Mouse (Mus musculus) G1E (cell line): Measurements from ENCODE around the gene Wbp11. TPM values are rescaled to one million over a fixed set of nuclear protein-coding genes. Genes with fewer than 3 reads are reported as not detected.

ENCODE experiments used
- ATAC-seq: 2 replicates; pipeline ENCODE4 v1.8.0; 2016; ENCODE audit warnings: mild to moderate bottlenecking; ENCODE audit not compliant: insufficient number of reproducible peaks, poor library complexity, low FRiP score, severe bottlenecking; ENCODE audit errors: extremely low read depth
- DNase-seq: peaks from one replicate; pipeline ENCODE4 v3.0.0; 2012; ENCODE audit warnings: low spot score
- H3K27me3 ChIP-seq: 2 replicates; pipeline ENCODE4 v1.6.1; 2012; ENCODE audit warnings: mild to moderate bottlenecking, low read length, inconsistent platforms; ENCODE audit not compliant: insufficient read depth
- H3K36me3 ChIP-seq: replicated peaks from 2 replicates; pipeline ENCODE3; 2012; ENCODE audit warnings: mild to moderate bottlenecking, inconsistent platforms
- H3K4me1 ChIP-seq: 2 replicates; pipeline ENCODE4 v1.6.1; 2012; ENCODE audit warnings: low read depth, low read length, inconsistent platforms, mixed read lengths; ENCODE audit not compliant: insufficient read depth
- H3K4me3 ChIP-seq: 2 replicates; pipeline ENCODE4 v1.5.1; 2012; ENCODE audit warnings: low read depth, mild to moderate bottlenecking, inconsistent platforms, low read length, moderate library complexity, mixed read lengths
- H3K9me3 ChIP-seq: replicated peaks from 2 replicates; pipeline ENCODE4 v1.6.1; 2012; ENCODE audit warnings: inconsistent platforms
- CTCF ChIP-seq: IDR thresholded peaks from 2 replicates; pipeline ENCODE4 v1.5.1; 2012; ENCODE audit warnings: low read depth, low read length, inconsistent platforms, mixed read lengths
- GATA1 ChIP-seq: IDR thresholded peaks from 2 replicates; pipeline ENCODE4 v1.6.1; 2012; ENCODE audit warnings: borderline replicate concordance, low read length, inconsistent platforms, mixed read lengths
- GATA2 ChIP-seq: IDR thresholded peaks from 2 replicates; pipeline ENCODE4 v1.6.1; 2012; ENCODE audit warnings: low read depth, low read length, inconsistent platforms, borderline replicate concordance
- POLR2AphosphoS5 ChIP-seq: IDR thresholded peaks from 2 replicates; pipeline ENCODE4 v1.6.1; 2012; ENCODE audit warnings: low read depth, low read length, inconsistent platforms; ENCODE audit not compliant: insufficient replicate concordance
- TAL1 ChIP-seq: conservative IDR thresholded peaks from 2 replicates; pipeline ENCODE4 v1.6.1; 2012; ENCODE audit warnings: low read depth, low read length, inconsistent platforms, mixed read lengths
- polyA plus RNA-seq: library from polyadenylated mRNA; stranded (reverse); fragments of >175 nt; gene quantifications from 2 replicates; pipeline ENCODE4 v1.2.3, GENCODE M21; 2012
- total RNA-seq, 2 experiments: library from RNA; stranded (forward) in 1 of 2; stranded (reverse) in 1 of 2; fragments of 200-1000 nt in 1 of 2; fragments of >200 nt in 1 of 2; fragmentation: Nextera tagmentation in 1 of 2; gene quantifications; 2 replicates each; pipeline ENCODE4 v1.2.3; 2014 to 2017

The Wbp11 gene
- 172 and 202 TPM in 2 replicates for total RNA-seq (2014; fragmentation: Nextera tagmentation)
- total RNA-seq (2017) = 35.3 and 49.0 TPM in 2 replicates
- 307 and 347 TPM in 2 replicates for polyA plus RNA-seq

- TF ChIP-seq TAL1 (no peak), POLR2AphosphoS5 (no peak), GATA1 (no peak), GATA2 (no peak), CTCF (no peak)
- Histone ChIP-seq H3K4me3 (peak within 1 kb of the TSS; percentile 93), H3K27me3 (no peaks in the 10 kb centered on the region), H3K4me1 (peaks cover 32% of the 10 kb centered on the region), H3K9me3 (no peaks in the 10 kb centered on the region), H3K36me3 (peaks cover 22% of the 10 kb centered on the region)
- DNase-seq (peak; percentile 91), ATAC-seq (peak; percentile 99)
These were observed at the start of gene Wbp11 for GRCm38 (mm10) chr6:136827881-136828561. Gene Wbp11, minus strand, starts transcription at chr6:136828233.

DNA sequence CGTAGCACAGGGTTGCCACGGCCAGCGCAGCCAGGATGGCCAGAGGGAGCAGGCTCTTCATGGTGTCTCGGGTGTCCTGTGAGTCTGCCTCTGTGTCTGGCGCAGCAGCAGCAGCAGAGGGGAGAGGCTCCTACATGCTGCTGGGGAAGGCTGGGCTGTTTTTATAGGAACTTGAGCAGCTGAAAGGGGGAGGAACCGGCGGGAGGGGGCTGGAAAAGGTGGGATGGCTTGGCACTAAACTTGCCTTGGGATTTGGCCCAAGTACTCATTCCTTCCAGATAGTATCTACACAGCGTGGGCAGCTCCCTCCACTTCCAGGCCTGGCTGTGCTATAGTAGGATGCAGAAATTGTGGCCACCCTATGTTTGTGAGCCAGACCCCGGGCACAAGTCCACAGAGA lies 47.6 kb upstream of the Wbp11 start, which contains the start of gene Mgp:
Gene Mgp (minus strand): TSS at position 154 of the 400 bp plus-strand sequence.
- H3K27me3 ChIP-seq = peaks cover 13% of the 10 kb centered on the region
- DNase-seq = no peak
- ATAC-seq = no peak
- H3K4me1 ChIP-seq = no peaks in the 10 kb centered on the region
- H3K9me3 ChIP-seq = no peaks in the 10 kb centered on the region
- no peaks in the 10 kb centered on the region for H3K36me3 ChIP-seq
- no peak for TF ChIP-seq TAL1
- no peak within 1 kb of the TSS for H3K4me3 ChIP-seq

DNA sequence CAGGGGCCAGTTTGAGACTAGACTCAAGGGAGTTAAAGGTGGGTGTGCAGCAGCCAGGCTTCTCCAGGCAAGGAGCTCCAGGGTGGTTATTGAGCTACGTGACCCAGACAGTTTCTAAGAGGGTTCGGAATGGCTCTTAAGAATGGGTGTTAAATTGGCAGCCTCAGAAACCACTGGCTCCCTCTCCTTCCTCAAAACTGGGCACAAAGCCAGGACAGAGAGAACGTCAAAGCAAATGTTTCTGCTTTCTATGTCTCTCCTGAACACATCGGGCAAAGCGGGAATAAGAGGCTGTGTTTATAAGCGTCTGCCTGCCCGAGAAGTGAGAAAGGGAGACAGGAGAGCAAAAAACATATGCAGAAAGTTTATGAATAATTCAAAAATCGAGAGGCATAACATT lies 46.6 kb upstream of the Wbp11 start:
- no peak for DNase-seq
- ATAC-seq = no peak
- Histone ChIP-seq H3K9me3 (no peaks in the 10 kb centered on the region), H3K36me3 (no peaks in the 10 kb centered on the region), H3K4me1 (no peaks in the 10 kb centered on the region), H3K4me3 (no peak overlapping the region), H3K27me3 (peaks cover 13% of the 10 kb centered on the region)
- TF ChIP-seq CTCF = no peak
- TF ChIP-seq GATA1 = no peak
- no peak for TF ChIP-seq TAL1
- TF ChIP-seq GATA2 = no peak
- no peak for TF ChIP-seq POLR2AphosphoS5

GRCm38 (mm10) chr6:136868921-136869320 lies 40.9 kb upstream of the Wbp11 start:
- ATAC-seq (no peak), DNase-seq (no peak)
- H3K9me3 ChIP-seq = no peaks in the 10 kb centered on the region
- peaks cover 22% of the 10 kb centered on the region for H3K27me3 ChIP-seq
- H3K4me1 ChIP-seq = no peaks in the 10 kb centered on the region
- TF ChIP-seq CTCF (no peak), TAL1 (no peak), POLR2AphosphoS5 (no peak), GATA2 (no peak), GATA1 (no peak)
- no peak overlapping the region for H3K4me3 ChIP-seq
- H3K36me3 ChIP-seq = no peaks in the 10 kb centered on the region

DNA sequence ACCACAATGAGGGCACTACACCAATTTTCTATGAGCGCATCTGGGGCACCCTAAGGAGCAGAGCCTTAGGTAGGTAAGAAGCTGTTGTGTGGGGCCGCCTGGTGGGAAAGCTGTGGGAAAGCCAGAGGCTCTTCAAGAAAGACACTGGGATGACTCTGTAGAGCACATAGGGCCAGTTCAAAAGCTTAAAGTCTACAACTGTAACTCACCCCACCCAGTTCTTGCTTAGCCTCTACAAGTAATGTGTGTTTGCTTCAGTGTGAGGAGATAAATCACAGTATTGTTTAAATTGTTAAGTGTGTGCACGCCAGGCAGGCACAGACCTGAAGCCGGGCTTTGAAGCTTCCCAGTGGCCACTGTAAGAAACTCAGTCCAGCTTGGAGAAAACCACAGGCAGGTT lies 38.1 kb upstream of the Wbp11 start:
- H3K27me3 ChIP-seq = peaks cover 18% of the 10 kb centered on the region
- no peak for DNase-seq
- TF ChIP-seq GATA2 (no peak), CTCF (no peak), POLR2AphosphoS5 (no peak), TAL1 (no peak), GATA1 (no peak)
- no peak for ATAC-seq
- peaks cover 2% of the 10 kb centered on the region for H3K4me1 ChIP-seq
- H3K36me3 ChIP-seq = no peaks in the 10 kb centered on the region
- no peaks in the 10 kb centered on the region for H3K9me3 ChIP-seq
- no peak overlapping the region for H3K4me3 ChIP-seq

- ATAC-seq (no peak), DNase-seq (no peak)
- Histone ChIP-seq H3K36me3 (no peaks in the 10 kb centered on the region), H3K27me3 (peaks cover 18% of the 10 kb centered on the region), H3K9me3 (no peaks in the 10 kb centered on the region), H3K4me3 (no peak overlapping the region), H3K4me1 (peaks cover 10% of the 10 kb centered on the region)
- no peak for TF ChIP-seq GATA2
- TF ChIP-seq TAL1 = no peak
- no peak for TF ChIP-seq GATA1
- TF ChIP-seq CTCF = no peak
- TF ChIP-seq POLR2AphosphoS5 = no peak
These were observed 37.3 kb upstream of the Wbp11 start for GRCm38 (mm10) chr6:136865360-136865759.
